Mouse (Mus musculus): ENCODE measurements around the gene Eif3a.

DNA sequence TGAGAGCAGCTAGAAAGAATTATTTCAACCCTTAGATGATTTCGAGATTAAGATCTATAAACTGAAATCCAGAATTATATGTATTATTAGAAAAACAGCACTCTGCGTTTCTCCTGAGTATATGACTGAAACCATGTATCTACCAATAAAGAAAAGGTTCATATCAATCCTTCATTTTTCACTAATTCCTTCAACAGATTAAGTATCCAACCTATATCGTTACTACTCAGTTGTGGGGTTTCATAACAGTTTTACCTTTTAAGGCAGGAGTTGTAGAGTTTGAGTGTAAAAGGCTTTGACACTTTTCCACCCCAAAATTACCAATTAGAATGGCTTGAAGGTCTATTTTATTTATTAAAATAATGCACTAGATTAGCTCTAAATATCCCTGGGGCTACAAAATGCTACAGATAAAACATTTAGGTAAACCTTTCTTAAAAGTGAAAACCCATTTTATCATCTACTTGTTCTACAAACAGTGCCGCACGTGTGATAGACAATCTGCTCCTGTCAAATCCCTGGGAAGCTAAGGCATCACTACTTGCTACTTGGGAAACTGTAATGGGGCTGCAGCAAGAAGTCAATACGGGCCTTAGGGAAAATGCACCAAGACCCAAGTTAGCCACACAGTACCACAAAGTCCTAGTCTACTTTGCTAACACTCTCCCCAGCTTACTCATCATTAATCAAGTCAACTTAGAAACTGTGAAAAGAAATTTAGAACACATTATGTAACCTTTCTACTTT is 2.1 kb downstream of the Eif3a start:
- TF ChIP-seq CTCF (IDR thresholded peaks at IDR 0.05; ENCODE audit: low read depth), result no peak
- no peak for TF ChIP-seq EP300 (IDR thresholded peaks at IDR 0.05; ENCODE audit: low read depth)

All from liver, embryonic 14.5 days (tissue).